Mouse (Mus musculus): Measurements from ENCODE around the gene Pdzd2. TPM values are rescaled to one million over a fixed set of nuclear protein-coding genes. Genes with fewer than 3 reads are reported as not detected.

Gene Pdzd2
- polyA plus RNA-seq, 1 experiment: 2.4 TPM

DNA sequence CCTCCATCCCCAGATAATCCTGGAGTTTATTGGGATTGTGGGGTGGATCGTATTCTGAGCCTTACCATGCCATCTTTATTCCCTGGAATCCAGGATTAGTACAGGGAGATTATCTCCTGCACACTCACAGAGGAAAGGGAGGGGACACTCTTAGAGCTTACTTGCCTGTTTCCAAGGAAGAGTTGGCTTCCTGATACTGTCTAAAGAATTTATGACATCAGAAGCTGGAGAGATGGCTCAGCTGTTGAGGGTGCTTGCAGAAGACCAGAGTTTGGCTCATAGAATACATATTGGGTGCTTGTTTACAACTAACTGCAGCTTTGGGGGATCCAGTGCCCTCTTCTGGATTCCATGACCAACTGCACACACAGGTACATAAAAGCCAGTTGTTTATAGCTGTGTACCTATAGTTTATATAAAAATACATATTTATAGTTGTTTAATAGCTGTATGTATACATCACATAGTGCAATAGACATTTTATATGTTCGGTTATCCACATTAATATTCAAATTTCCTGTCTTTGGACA, 385.4 kb downstream of the Pdzd2 start:
- H3K4me3 ChIP-seq (ENCODE audit: low read depth, low read length): no peak overlapping the region
- H3K4me1 ChIP-seq (ENCODE audit: control insufficient read depth, insufficient read depth, insufficient read length, low read length): peaks cover 8% of the 10 kb centered on the region; the same call in 1 of the 2 replicates
- TF ChIP-seq CTCF (IDR thresholded peaks at IDR 0.05; ENCODE audit: extremely low read depth, insufficient read length, insufficient replicate concordance, low read depth, low read length) (no peak), POLR2A (IDR thresholded peaks at IDR 0.05; ENCODE audit: low read depth, low read length) (no peak)
- H3K27ac ChIP-seq (ENCODE audit: insufficient read depth, low read depth, low read length): 0 out of 2 replicates have a peak overlapping the region, but pooled peaks have one; percentile 8
- WGBS: 92% methylated on average over 2 of the region's 2 CpGs
- peaks cover 46% of the 10 kb centered on the region for H3K36me3 ChIP-seq (ENCODE audit: control insufficient read depth, insufficient read depth, low read length)
- no peaks in the 10 kb centered on the region for H3K27me3 ChIP-seq (ENCODE audit: control insufficient read depth, insufficient read depth, low read length)

DNA sequence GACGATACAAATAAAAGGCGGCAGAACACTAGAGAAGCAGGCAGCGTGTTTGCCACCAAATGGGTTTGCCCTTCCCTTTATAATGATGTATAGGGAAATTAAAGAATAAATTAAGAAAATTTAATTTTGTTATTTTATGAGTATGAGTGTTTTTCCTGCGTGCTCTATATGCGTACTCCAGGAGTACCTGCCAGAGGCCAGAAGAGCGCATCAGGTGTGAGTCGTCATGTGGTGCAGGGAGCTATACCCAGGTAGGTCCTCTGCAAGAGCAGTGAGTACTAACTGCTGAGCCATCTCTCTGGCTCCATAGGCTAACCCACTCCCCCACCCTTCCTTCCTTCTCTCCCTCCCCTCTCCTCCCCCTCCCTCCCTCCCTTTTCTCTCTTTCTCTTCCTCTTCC, 388.3 kb downstream of the Pdzd2 start:
- Histone ChIP-seq H3K36me3 (ENCODE audit: control insufficient read depth, insufficient read depth, low read length) (peaks cover 52% of the 10 kb centered on the region), H3K27ac (ENCODE audit: insufficient read depth, low read depth, low read length) (no peak overlapping the region), H3K27me3 (ENCODE audit: control insufficient read depth, insufficient read depth, low read length) (no peaks in the 10 kb centered on the region), H3K4me1 (ENCODE audit: control insufficient read depth, insufficient read depth, insufficient read length, low read length) (no peaks in the 10 kb centered on the region; the same call in 1 of the 2 replicates), H3K4me3 (ENCODE audit: low read depth, low read length) (no peak overlapping the region)
- TF ChIP-seq POLR2A (IDR thresholded peaks at IDR 0.05; ENCODE audit: low read depth, low read length) (no peak), CTCF (IDR thresholded peaks at IDR 0.05; ENCODE audit: extremely low read depth, insufficient read length, insufficient replicate concordance, low read depth, low read length) (no peak)
- 98% methylated on average over 7 of the region's 7 CpGs for WGBS

GRCm38 (mm10) chr15:12349840-12350239, 389.9 kb downstream of the Pdzd2 start:
- no peak for TF ChIP-seq CTCF (IDR thresholded peaks at IDR 0.05; ENCODE audit: extremely low read depth, insufficient read length, insufficient replicate concordance, low read depth, low read length)
- no peak for TF ChIP-seq POLR2A (IDR thresholded peaks at IDR 0.05; ENCODE audit: low read depth, low read length)
- Histone ChIP-seq H3K27me3 (ENCODE audit: control insufficient read depth, insufficient read depth, low read length) (no peaks in the 10 kb centered on the region), H3K36me3 (ENCODE audit: control insufficient read depth, insufficient read depth, low read length) (peaks cover 48% of the 10 kb centered on the region), H3K27ac (ENCODE audit: insufficient read depth, low read depth, low read length) (no peak overlapping the region), H3K4me1 (ENCODE audit: control insufficient read depth, insufficient read depth, insufficient read length, low read length) (no peaks in the 10 kb centered on the region), H3K4me3 (ENCODE audit: low read depth, low read length) (no peak overlapping the region)
- WGBS: 72% methylated on average over 5 of the region's 5 CpGs

- Histone ChIP-seq H3K36me3 (ENCODE audit: control insufficient read depth, insufficient read depth, low read length) (peaks cover 50% of the 10 kb centered on the region), H3K4me3 (ENCODE audit: low read depth, low read length) (no peak overlapping the region), H3K4me1 (ENCODE audit: control insufficient read depth, insufficient read depth, insufficient read length, low read length) (no peaks in the 10 kb centered on the region), H3K27me3 (ENCODE audit: control insufficient read depth, insufficient read depth, low read length) (no peaks in the 10 kb centered on the region), H3K27ac (ENCODE audit: insufficient read depth, low read depth, low read length) (no peak overlapping the region)
- TF ChIP-seq POLR2A (IDR thresholded peaks at IDR 0.05; ENCODE audit: low read depth, low read length) (no peak), CTCF (IDR thresholded peaks at IDR 0.05; ENCODE audit: extremely low read depth, insufficient read length, insufficient replicate concordance, low read depth, low read length) (no peak)
- WGBS: 88% methylated on average over 3 of the region's 3 CpGs
Observed at GRCm38 (mm10) chr15:12348950-12349349, 390.8 kb downstream of the Pdzd2 start.

GRCm38 (mm10) chr15:12346916-12347315, 392.8 kb downstream of the Pdzd2 start:
- TF ChIP-seq CTCF (IDR thresholded peaks at IDR 0.05; ENCODE audit: extremely low read depth, insufficient read length, insufficient replicate concordance, low read depth, low read length) (no peak), POLR2A (IDR thresholded peaks at IDR 0.05; ENCODE audit: low read depth, low read length) (no peak)
- WGBS: 96% methylated on average over 3 of the region's 3 CpGs

GRCm38 (mm10) chr15:12341401-12341758, 398.3 kb downstream of the Pdzd2 start:
- H3K27me3 ChIP-seq (ENCODE audit: control insufficient read depth, insufficient read depth, low read length): no peaks in the 10 kb centered on the region
- no peak overlapping the region for H3K27ac ChIP-seq (ENCODE audit: insufficient read depth, low read depth, low read length)
- H3K36me3 ChIP-seq (ENCODE audit: control insufficient read depth, insufficient read depth, low read length): peaks cover 20% of the 10 kb centered on the region
- 0 out of 2 replicates have a peak, but pooled peaks cover 2% of the 10 kb centered on the region for H3K4me1 ChIP-seq (ENCODE audit: control insufficient read depth, insufficient read depth, insufficient read length, low read length)
- TF ChIP-seq POLR2A (IDR thresholded peaks at IDR 0.05; ENCODE audit: low read depth, low read length): no peak
- no peak for TF ChIP-seq CTCF (IDR thresholded peaks at IDR 0.05; ENCODE audit: extremely low read depth, insufficient read length, insufficient replicate concordance, low read depth, low read length)
- WGBS: 79% methylated on average over 4 of the region's 4 CpGs
- H3K4me3 ChIP-seq (ENCODE audit: low read depth, low read length): no peak overlapping the region

More at GRCm38 (mm10) chr15:12346916-12347315, 392.8 kb downstream of the Pdzd2 start:
- Histone ChIP-seq H3K4me1 (ENCODE audit: control insufficient read depth, insufficient read depth, insufficient read length, low read length) (no peaks in the 10 kb centered on the region), H3K4me3 (ENCODE audit: low read depth, low read length) (no peak overlapping the region), H3K36me3 (ENCODE audit: control insufficient read depth, insufficient read depth, low read length) (peaks cover 44% of the 10 kb centered on the region), H3K27ac (ENCODE audit: insufficient read depth, low read depth, low read length) (no peak overlapping the region), H3K27me3 (ENCODE audit: control insufficient read depth, insufficient read depth, low read length) (no peaks in the 10 kb centered on the region)

GRCm38 (mm10) chr15:12340536-12341400, 399.0 kb downstream of the Pdzd2 start:
- TF ChIP-seq POLR2A (IDR thresholded peaks at IDR 0.05; ENCODE audit: low read depth, low read length) (no peak), CTCF (IDR thresholded peaks at IDR 0.05; ENCODE audit: extremely low read depth, insufficient read length, insufficient replicate concordance, low read depth, low read length) (no peak)
- Histone ChIP-seq H3K4me3 (ENCODE audit: low read depth, low read length) (no peak overlapping the region), H3K27me3 (ENCODE audit: control insufficient read depth, insufficient read depth, low read length) (no peaks in the 10 kb centered on the region), H3K4me1 (ENCODE audit: control insufficient read depth, insufficient read depth, insufficient read length, low read length) (0 out of 2 replicates have a peak, but pooled peaks cover 2% of the 10 kb centered on the region), H3K27ac (ENCODE audit: insufficient read depth, low read depth, low read length) (no peak overlapping the region), H3K36me3 (ENCODE audit: control insufficient read depth, insufficient read depth, low read length) (peaks cover 18% of the 10 kb centered on the region)
- WGBS: 67% methylated on average over 5 of the region's 5 CpGs
